Mouse (Mus musculus) cerebellum, adult 9-10 months (tissue): ENCODE results near the gene Zfp81.
"Not testable (repeated sequence)": the region's sequence is repeated elsewhere in the genome, so short reads cannot be mapped to it uniquely, and the experiment has no call there.

Experiments
- DNase-seq: peaks from one replicate; pipeline ENCODE4 v3.0.0; 2022

The Zfp81 gene

DNA sequence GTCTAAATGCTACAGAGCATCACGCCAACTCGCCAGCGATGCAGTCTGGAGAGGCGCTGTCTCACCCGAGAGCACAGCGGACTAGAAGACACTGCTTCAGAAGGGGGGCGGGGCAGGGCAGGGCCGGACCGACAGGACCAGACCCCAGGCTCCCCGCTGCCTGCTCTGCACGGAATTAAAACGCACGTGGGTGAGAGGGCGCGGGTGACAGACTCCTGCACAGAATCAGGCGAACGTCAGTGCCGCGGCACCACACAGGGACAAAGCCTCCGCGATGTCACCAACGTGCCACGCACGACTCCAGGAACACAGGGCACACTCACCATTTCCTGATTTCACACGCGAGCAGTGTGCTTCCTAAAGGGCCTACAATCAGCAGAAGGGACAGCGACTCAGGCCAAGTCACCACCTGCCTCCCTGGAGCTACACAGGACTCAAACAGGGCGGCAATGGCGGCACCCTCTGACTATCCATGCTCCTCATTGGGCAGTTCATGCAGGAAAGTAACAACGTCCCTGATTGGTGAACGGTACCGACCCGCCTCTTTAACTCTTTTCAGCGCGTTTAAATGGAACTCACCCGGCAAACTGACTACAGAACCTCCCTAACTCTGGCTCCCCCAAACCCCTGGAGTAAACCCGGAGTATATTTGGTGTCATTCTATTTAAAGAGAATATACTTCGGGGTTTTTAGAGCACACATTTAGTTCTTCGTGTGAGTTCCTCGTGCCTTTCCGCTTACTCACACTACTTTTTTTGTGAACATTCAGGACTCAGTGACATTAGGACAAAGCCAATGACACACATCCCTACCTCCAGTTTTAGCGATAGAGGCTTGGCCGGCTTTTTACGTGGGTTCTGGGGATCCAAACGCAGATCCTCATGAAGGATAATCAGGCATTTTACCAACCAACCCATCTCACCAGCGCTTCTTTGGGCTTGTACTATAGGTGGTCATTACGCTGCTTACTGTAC lies at the start of gene Zfp81:
Zfp81 (minus strand) TSS at position 468 of the 974 bp plus-strand sequence.
- peak; percentile 92 for DNase-seq

DNA sequence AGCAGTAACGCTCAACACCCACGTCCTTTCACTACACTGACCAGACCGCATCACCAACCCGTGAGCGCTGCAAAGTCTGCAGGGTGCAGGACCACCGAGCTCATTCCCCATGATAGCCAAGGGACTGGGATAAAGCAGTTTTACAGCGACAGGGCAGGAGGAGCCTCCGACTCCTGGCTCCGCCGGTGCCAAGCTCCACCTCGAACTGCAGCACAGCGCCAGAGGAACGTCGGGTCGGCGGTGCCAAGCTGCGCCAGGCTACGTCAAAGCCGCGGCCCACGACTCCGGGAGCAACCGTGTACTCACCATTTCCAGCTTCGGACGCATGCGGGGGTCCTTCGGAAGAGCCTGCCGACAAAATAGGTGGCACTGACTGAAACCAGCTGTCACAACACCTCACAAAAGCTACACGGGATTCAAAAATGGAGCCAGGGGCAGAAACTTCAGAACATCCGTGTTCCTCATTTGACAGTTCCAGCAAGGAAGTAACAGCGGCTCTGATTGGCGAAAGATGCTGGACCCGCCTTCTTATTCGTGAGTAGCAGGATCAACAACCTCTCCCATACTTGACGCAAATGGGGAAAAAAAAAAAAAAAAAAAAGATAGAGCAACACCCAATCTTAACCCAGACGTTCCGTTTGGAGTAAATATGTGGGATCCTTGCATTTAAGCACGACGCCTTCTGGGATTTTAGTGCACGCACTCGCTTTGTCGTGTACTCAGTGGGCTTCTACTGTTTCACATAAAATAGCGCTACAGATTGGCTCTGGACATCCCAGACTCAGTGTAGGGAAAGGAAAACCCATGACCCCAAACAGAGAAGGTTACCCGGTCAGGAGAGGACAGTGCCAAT lies 35.7 kb upstream of the Zfp81 start, which contains the start of gene Zfp101:
Zfp101 (minus strand) TSS at position 460 of the 853 bp plus-strand sequence.
- peak; percentile 95 for DNase-seq

DNA sequence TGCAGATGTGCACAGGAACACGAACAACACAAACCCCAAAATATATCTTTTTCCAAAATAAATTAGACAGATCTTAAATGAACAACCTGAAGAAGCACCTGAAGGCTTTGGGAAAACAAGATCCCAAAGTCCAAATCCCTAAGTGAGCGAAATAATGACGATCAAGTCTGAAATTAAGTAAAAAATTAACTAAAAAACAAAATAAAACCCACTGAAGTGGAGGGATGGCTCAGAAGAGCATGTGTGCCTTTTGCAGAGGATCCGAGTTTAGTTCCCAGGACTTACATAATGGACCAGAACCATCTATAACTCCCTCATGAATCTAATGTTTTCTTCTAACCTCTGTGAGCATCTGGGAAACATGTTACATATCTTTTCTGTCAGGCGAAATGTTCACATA lies 33.6 kb upstream of the Zfp81 start:
- DNase-seq = no peak

DNA sequence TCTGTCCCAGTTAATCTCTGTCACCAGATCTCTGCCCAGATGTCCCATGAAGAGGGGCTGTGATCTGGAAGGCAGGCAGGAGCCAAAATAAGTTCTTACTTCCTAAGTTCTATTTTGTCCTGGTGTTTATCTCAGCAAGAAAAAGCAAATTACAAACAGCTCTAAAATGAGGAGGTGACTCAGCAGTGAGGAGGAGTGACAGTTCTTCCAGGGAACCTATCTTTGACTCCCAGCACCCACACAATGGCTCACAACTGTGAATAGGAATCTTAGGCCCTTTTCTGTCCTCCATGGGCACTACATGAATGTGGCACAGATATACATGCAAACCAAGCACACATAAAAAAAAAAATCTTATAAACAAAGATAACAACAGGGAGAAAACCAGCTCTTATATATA lies 27.0 kb upstream of the Zfp81 start:
- no peak for DNase-seq

DNA sequence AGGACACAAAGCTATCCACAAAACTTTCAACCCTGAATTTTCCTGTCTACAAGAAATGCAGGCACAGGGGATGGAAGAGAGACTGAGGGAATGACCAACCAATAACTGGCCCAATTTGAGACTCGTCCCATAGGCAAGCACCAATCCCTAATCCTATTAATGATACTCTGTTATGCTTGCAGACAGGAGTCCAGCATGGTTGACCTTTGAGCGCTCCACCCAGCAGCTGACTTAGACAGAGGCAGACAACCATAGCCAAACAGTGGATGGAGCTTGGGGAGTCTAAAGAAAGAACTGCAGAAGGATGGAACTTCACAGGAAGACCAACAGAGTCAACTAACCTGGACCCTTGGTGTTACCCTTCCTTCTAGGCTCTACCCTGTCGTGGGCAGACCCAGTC lies 14.1 kb upstream of the Zfp81 start:
- no peak for DNase-seq

DNA sequence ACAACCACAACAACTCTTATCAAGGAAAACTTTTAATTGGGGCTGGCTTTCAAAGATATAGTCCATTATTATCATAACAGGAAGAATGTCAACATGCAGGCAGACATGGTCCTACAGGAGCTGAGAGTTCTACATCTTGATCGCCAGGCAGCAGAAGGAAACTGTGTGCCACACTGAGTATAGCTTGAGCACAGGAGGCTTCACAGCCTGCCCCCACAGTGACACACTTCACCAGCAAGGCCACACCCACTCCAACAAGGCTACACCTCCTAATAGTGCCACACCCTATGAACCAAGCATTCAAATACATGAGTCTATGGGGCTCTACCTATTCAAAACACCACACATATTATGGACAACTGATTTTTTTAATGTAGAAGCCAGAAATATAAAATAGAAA lies 5.7 kb downstream of the Zfp81 start:
- no peak for DNase-seq

DNA sequence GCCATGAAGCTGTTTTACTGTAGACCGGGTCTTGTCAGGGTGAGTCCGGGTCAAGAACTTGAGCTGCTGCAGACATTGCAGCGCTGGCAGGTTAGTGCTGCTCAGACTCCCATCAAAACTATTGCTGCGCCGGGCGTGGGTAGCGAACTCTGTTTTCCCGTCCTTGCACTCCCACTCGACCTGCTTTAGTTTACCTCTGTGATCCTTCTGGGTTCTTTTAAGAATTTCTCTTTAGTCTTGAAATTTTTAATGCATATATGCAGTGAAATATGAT lies 68.9 kb downstream of the Zfp81 start:
- DNase-seq = not testable (repeated sequence)

DNA sequence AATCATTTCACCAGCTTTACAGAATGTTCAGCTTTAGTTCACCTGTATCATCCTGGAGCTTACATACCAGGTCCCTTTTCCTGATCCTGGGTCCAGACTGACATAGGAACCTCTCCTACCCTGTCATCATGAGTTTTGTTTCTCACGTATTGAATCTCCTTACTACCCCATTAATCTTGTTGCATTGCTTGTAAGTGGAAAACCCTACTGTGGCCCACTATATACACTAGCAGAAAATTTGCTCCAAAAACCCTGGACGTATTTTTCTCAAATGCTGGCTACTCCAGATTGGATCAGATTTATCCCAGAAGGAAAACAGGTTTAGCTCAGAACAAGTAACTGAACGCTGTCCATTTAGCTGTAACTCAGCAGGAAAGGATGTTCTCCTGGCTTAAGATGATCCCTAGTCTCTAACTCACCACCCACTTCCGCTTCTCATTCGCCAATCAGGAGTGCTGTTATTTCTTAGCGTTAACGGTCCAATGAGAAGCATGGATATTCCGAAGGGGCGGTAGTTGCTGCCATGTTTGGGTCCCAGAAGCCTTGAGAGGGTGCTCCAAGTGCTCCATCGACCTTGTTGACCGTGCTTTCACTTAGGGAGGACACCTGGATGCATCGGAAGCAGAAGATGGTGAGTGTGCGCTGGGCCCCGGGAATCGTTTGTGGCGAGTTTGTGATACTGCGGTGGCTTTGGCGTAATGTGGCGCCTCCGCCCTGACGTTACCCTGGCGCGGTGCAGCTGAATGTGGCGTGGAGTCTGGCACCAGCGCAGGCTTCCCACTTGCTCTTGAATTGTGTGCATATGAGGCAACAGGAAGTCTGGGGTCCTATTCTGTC lies 69.4 kb downstream of the Zfp81 start, which contains the start of gene Zfp955b:
Zfp955b (plus strand) TSS at position 506 of the 837 bp plus-strand sequence.
- DNase-seq = not testable (repeated sequence)
